Mouse (Mus musculus) layer of hippocampus, postnatal 36 days (tissue): Measurements from ENCODE around the gene Snapc5. TPM values are rescaled to one million over a fixed set of nuclear protein-coding genes. Genes with fewer than 3 reads are reported as not detected.
A peak's percentile ranks its signal among the peaks of the same experiment; 100 is the strongest.
"Not testable (repeated sequence)": the region's sequence is repeated elsewhere in the genome, so short reads cannot be mapped to it uniquely, and the experiment has no call there.

Experiments
- DNase-seq, 2 experiments: peaks; one replicate each; pipeline ENCODE4 v3.0.0; 2022
- total RNA-seq, 2 experiments: library from RNA; stranded (reverse); gene quantifications; 2 replicates each; pipeline ENCODE4 v1.2.3; 2021

The Snapc5 gene
- total RNA-seq = 10 to 100 TPM; 16.5 to 20.0 TPM

DNA sequence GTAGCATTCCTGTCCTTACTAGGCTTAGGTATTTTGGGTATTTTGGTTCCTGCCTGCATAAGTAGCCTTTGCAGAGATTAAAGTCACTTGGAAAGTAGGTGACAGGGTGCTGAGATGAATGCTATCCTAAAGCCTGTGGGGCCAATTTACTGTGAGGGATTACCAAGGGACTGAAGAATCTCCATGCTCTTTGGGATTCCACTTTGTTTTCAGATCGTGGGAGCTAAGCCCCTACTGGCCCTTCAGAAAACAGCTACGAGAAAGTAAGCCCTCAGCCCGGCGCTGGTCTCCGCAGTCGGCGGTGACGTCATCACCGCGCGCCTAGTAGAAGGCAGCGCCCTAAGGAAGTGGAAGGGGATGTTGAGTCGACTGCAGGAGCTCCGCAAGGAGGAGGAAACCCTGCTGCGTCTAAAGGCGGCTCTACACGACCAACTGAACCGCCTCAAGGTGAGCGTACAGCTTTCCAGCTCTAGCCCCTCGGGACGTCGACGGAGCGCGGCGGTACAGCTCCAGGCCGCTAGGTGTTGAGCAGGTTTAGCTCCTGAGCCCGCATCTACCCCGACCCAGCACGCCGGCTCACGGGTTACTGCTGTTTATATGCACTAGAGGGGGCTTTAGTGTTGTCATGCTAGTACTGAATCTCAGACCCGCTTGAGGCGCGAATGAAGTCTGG is at the start of gene Snapc5:
Gene Snapc5 (plus strand): TSS at position 301 of the 673 bp plus-strand sequence.
- peak; percentile 88 to 89 for DNase-seq

DNA sequence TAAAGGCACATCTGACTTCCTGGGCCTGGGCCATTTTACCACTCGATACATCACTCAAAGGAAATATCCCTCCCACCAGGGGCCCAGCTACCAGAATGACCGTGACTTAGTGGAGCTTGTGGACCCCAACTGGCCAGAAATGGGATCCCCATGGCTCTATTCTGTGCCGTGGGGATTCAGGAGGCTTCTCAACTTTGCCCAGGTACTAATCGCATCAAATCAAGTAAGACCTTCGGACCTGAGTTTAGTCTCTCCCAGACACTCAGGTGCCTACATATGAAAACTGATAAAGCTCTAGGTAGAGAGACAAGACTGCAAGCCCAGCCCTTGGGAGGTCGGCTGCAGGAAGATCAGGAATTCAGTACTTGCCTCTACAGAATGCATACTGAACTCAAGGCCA is 47.5 kb upstream of the Snapc5 start:
- DNase-seq = no peak

DNA sequence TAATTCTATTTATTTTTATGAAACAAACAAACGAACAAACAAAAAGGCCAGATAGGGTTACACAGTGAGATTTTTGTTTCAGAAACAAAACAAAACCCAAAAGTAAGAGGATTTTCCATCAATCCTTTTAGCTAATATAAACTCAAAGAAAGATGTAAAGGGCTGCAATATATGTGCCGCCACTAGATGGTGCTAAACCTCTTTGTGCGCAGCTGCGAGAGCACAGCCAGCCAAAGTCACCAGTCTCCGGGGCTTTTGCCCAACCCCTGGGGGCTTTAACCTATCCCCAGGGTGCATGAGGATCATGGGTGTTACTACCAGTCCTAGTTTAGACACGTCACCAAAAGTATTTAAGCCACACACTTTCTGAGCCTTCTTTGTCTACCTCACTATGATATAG is 40.2 kb upstream of the Snapc5 start:
- peak; percentile 25 to 35 for DNase-seq

- DNase-seq = no peak
Observed at GRCm38 (mm10) chr9:64139879-64140278, 39.2 kb upstream of the Snapc5 start.

DNA sequence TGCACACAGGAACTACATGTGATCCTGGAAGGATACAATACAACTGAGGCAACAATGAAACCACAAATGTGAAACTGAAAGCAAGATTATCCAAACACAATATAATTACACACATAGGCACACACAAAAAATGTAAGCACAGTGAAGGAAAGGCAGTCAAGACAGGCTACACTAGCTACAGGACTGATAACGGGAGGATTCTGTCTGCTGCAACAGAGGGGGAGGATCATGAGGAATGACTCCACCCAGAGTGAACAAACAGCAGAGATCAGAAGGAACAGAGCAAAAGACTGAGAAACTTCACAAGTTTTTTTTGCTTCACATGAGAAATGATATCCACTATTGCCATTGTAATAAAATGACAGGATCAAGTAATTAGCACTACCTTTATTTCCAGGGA is 22.4 kb upstream of the Snapc5 start:
- no peak for DNase-seq

- DNase-seq = no peak
Observed at GRCm38 (mm10) chr9:64160471-64160870, 18.6 kb upstream of the Snapc5 start.

GRCm38 (mm10) chr9:64169967-64170366 is 9.1 kb upstream of the Snapc5 start:
- not testable (repeated sequence) for DNase-seq

DNA sequence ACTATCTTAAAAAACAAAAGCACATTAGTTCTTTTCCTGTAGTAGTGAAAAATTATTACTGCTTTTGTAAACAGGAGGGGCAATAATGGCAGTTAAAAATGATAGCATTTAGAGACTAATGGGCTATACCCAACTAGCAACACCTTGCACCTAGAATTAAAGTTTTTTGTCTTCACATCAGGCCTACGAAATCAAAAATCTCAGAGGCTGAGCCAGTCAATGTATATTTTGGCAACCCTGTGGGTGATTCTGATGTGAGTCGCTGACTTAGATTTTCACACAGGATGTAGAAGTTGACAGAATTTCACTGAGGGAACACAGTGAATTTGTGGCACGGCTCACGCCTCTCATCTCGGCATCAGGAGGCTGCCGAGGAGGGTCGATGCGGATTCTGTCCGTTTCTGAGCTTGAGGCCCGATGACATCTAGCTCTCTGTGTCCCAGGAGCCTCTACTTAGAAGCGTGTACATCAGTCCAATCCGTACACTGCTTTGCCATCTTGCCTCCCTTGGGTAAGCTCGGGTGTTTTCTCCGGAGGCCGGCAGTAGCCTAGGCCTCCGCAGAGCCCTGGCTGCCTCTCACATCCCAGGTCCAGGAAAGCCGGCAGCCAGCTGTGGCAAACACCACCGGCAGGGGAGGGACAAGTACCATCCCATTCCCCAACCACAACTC is 6.8 kb upstream of the Snapc5 start:
- DNase-seq = no peak

DNA sequence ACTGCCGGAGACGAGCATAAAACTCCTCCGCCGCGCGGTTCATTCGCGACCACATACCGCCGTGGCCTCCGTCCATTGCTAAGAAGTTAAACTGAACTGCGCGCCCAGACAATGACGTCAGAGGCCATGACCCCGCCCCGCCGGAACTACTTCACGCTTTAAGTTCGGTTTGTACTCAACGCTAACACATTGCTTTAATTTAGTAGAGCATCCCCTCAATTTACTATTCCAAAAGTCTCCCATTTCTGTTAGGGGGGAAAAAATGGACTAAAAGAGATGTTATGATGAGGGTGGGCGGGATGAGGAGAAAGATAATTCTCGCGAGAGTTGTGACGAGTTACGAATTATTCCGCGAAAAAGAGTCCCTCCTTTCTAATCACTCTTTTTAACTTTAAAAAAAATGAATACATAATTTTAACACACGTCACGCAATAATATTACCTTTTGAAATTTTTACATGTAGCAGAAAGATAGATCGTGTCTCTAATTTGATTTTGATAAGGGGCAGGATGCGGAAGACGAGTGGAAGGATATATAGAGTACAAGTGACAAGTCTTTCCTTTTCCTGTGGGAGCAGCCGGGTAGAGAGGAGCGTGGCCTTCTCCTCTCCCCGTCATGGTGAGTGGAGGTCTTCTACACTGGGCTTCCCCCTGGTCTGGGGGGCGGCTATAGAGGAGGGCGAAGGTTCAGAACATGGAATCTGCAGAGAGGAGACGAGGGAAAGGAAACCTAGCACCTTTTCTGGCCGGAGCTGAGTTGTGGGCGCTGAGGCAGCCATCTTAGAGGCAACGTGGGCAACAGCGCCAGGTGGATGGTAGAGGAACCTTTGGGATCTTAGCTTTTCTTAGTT is 6.0 kb upstream of the Snapc5 start, which contains the start of the genes Zwilch and Rpl4:
Gene Zwilch (minus strand): TSS at position 289 of the 850 bp plus-strand sequence.
Gene Rpl4 (plus strand): TSS at position 560 of the 850 bp plus-strand sequence.
- peak; percentile 77 to 78 for DNase-seq

GRCm38 (mm10) chr9:64173666-64174220 is 5.3 kb upstream of the Snapc5 start:
- no peak for DNase-seq

GRCm38 (mm10) chr9:64174341-64174740 is 4.7 kb upstream of the Snapc5 start:
- no peak for DNase-seq

DNA sequence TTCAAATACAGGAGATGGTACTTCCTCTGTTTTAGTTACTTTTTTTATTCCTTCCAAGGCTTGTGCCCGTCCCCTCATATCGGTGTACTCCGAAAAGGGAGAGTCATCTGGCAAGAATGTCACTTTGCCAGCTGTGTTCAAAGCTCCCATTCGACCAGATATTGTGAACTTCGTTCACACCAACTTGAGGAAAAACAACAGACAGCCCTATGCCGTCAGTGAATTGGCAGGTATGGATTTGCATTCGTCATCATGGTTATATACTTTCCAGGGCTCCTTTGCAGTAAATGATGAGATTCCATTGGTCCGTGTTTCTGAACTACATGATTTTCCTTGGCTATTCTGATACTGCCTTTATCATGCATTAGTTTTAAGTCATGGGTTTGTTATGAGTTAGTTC is 4.3 kb upstream of the Snapc5 start:
- no peak for DNase-seq

GRCm38 (mm10) chr9:64175378-64175777 is 3.7 kb upstream of the Snapc5 start:
- DNase-seq = peak; percentile 29 to 44

DNA sequence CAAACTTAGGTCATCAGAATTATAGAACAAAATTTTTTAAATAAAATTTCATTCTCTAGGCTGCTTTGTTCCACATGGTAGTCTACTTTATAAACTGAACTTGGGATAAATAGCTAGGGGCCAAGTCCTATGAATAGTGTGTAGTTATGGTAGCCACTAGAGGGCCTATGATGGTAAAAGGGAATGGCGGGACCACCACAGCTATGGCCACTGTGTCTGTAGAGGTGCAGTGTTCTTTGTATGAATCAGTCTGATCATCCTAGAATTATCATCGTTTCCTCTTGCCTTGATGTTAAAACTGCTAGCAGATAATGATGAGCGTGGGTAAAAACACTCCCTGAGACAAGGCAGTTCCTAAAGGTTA is 482 bp upstream of the Snapc5 start:
- no peak for DNase-seq

- not testable (repeated sequence) for DNase-seq
Observed at GRCm38 (mm10) chr9:64183295-64183694, 4.2 kb downstream of the Snapc5 start.

DNA sequence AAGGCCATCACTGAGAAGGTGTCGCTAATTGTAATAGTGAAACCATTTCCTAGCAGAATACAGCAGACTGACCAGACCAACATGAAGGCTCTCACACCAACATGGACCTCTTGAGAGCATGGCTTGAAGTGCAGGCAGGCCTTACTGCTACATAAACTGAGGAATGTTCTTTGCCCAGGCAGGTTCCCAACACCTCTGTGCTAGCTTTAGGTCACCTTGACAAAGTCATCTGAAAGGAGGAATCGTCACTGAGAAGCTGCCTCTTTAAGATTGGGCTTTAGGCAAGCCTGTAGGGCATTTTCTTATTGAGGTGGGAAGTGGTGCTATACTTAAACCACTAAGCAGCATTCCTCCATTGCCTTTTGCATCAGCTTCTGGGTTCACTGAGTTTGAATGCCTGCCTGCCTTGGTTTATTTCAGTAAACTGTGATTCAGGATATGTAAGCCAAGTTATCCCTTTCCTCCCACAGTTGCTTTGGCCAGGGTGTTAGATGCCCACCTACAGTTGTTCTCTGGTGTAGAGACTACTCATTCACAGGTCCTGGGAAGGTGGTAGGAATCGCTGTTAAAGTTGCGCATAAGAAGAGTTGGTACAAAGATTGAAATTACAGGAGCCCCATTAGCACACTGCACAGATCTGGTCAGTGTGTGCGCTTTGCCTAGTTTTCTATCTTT is 5.2 kb downstream of the Snapc5 start:
- DNase-seq = no peak

DNA sequence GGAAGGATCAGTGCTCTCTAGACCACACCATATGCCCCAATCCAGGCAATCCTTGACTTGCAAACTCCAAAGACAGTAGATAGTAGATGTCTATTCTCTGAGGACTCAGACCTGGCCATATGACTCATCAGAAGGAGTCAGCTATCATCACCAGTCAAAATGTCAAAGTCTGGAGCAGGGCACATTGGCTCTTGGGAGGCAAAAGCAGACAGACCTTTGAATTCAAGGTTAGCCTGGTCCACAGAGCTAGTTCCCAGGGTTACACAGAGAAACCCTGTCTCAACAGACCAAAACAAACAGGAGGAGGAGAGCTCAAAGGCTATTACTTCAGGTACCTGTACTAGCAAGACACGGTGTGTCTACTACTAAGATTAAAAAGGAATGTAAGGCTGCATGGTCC is 14.8 kb downstream of the Snapc5 start:
- DNase-seq = no peak

DNA sequence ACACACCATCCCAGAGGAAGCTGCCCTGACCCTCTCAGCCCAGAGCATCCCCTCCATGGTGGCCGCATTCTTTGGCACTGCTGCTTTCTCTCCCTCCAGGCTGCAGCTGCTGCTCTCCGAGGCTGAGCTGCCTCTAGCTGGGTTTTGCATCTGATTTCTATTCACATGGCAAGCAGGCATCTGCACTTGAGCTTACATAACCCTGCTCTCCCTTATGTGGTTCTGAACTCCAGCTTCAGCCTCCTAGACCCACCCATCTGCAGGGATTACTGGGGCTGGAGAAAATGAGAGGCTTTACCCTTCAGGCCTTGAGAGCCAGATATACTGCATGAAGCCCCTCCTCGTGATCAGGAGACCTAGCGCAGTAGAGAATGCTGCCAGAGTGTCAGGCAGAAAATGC is 16.5 kb downstream of the Snapc5 start:
- DNase-seq = peak; percentile 59 to 69

- DNase-seq = no peak
Observed at GRCm38 (mm10) chr9:64197524-64197923, 18.4 kb downstream of the Snapc5 start.

GRCm38 (mm10) chr9:64198068-64198762 is 19.1 kb downstream of the Snapc5 start:
- no peak for DNase-seq

GRCm38 (mm10) chr9:64198763-64199418 is 19.8 kb downstream of the Snapc5 start:
- DNase-seq = not testable (repeated sequence)
